Mouse (Mus musculus) erythroid progenitor cell, adult 5-6 weeks (primary cell): ENCODE data around the gene Alg6. TPM values are rescaled to one million over a fixed set of nuclear protein-coding genes. Genes with fewer than 3 reads are reported as not detected.

ENCODE experiments used
- total RNA-seq, 2 experiments: library from RNA; stranded (forward) in 1 of 2; stranded (reverse) in 1 of 2; fragments of 150-400 nt in 1 of 2; fragments of 186-747, 209-891 nt in 1 of 2; gene quantifications; 2 replicates each; pipeline versions ENCODE4 v1.2.3 to v1.2.4; 2015 to 2017; ENCODE audit warnings: low replicate concordance in 2 of 2

Alg6 gene
- total RNA-seq, 2 experiments from 2014 or later = 18.0 to 27.9 TPM

Other genes starting within 250 kb of the Alg6 start
- not detected in 2 replicates for gene Foxd3, start 59.4 kb upstream of the Alg6 start, total RNA-seq (2015; ENCODE audit: low replicate concordance)
- gene Foxd3, start 59.4 kb upstream of the Alg6 start, total RNA-seq (2017; ENCODE audit: low replicate concordance) = not detected in 2 replicates
- 1.7 TPM in 1 of 2 replicates, not detected in the other for gene Efcab7, start 113.5 kb downstream of the Alg6 start, total RNA-seq (2015; ENCODE audit: low replicate concordance)
- 2.7 TPM in 1 of 2 replicates, not detected in the other for gene Efcab7, start 113.5 kb downstream of the Alg6 start, total RNA-seq (2017; ENCODE audit: low replicate concordance)
- gene Pgm1, start 213.8 kb downstream of the Alg6 start, total RNA-seq (2015; ENCODE audit: low replicate concordance) = 0.36 and 5.0 TPM in 2 replicates
- 5.7 and 7.8 TPM in 2 replicates for gene Pgm1, start 213.8 kb downstream of the Alg6 start, total RNA-seq (2017; ENCODE audit: low replicate concordance)
- gene Itgb3bp, start 214.1 kb downstream of the Alg6 start, total RNA-seq (2015; ENCODE audit: low replicate concordance) = 1.4 and 15.5 TPM in 2 replicates
- 1.4 and 8.2 TPM in 2 replicates for gene Itgb3bp, start 214.1 kb downstream of the Alg6 start, total RNA-seq (2017; ENCODE audit: low replicate concordance)